Mouse (Mus musculus) retina, postnatal 7 days (tissue): ENCODE measurements around the gene Rhag.

Source experiments
- DNase-seq: peaks from one replicate; pipeline ENCODE4 v3.0.0-alpha.2; 2012; ENCODE audit warnings: low read depth, low spot score

The Rhag gene

DNA sequence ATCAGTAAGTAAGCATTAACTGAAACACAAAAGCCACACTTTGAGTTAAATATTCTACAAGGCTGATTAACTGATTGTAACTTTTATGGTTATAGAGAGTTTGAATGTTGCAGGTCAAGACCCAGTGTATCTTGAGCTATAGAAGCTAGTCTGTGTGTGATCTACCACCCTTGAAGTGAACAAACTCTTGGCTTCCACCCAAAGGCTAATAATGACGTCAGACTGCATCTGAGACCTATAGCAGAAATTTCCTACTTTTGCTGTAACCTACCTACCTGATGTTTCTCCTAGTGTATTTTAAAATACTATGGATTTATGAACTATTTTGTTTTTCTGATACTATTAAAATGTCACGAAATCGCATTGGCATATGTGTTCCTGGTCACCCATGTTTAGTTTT lies 63.8 kb downstream of the Rhag start:
- DNase-seq: no peak

DNA sequence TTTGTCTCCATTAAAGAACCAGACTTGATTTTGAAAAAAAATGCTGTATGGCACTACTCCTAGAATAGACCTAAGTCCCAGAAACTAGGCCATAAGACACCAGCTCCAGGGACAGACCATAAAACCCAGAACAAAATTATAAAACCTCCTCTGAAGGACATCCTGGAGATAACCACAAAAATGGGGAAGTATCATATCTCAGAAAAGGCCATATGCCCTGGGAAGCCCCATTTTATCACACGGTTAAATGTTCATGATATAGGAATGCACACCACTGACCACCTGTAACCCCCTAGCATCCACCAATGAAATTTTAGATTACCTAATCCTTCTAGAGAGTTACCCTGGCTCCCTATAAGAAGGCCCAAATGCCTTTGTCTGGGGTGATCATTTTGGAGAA lies 64.6 kb downstream of the Rhag start:
- DNase-seq: no peak

DNA sequence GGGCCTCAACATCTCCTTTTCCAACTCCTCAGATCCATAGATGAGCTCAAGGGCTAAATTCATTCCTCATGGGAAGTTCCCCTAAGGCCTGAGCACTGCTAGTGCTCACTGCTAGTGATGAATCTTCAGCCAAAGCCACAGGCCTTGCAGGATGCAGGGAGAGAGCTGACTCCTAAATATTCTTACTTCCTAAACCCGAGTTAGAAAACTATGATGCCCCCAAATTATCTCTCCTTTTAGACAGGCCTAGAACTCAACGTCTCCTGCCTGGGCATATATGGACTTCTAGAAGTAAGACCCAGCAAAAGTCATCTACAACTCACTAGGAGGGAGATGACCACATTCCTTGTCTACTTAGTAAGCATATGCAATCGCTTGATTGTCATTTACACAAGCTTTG lies 66.8 kb downstream of the Rhag start:
- no peak for DNase-seq

DNA sequence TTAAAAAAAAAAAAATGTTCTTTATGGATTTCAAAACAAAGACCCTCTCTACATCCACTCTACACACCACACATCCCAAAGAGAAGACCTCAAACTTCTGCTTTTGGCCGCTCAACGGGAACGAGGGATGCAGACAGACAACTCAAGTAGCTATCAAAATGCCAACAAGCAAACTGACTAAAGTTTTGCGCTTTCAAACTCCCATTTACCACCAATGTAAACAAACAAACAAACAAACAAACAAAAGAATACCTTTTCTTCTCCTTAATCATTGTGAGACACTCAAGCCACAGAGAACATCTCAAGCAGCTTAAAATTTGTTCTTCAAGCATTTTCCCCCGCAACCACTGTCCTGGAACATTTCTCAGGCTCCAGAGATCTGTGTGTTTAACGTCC lies 68.6 kb downstream of the Rhag start:
- DNase-seq: no peak

DNA sequence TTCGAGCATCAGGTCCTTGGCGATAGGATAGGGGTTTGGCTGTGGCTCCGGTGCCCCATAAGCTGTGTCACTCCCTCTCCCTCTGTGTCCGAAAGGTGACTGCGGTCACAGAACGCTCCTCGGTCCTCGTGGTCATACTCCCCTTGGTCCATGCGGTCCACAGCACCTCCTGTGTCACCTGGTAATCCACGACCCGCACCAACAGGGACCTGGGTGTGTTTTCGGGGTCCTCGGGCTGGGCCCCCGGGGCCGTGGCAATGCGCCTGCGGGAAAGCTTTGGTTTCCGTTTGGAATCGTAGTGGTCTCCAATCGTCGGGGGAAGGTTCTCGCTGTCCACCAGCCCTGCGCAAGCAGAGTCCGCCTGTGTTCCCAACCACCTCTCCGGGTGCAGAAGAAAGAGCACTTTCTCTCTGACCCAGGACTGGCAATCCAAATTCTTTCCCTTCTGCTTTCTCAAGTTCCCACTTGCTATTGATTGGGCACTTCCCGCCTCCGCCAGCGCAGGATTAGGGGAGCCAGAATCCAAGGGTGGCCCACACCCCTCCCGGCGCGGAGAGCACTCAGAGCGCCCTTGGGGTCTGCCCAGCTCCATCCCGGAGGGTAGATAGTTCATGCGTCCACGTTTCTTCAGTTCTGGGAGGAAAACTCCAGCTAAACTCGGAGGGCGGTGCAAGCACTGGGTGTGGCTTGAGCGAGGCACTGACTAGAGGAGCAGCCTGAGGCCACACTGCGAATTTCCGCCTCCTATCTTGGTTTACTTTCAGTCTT lies 69.2 kb downstream of the Rhag start, which contains the start of gene 9130008F23Rik:
Gene 9130008F23Rik, minus strand, starts transcription at position 636 of the 768 bp plus-strand sequence.
- no peak for DNase-seq

DNA sequence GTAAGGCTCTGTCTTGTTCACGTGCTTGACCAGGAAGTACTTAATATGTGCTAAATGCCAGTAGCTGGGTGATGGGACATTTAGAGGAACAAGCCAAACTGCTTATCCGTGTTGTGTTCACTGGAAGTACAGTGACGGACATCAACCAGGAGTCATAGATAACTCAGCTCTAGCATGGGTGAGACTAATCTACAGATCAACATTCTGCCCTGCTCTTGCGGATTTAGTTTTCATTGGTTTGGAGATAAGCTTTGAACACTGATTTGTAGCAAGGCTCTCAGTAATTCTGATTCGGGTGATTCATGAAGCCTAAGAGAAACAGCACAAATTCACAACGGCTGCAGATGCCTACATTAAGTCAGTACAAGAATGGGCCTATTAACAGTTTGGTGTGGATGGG lies 71.2 kb downstream of the Rhag start:
- no peak for DNase-seq

DNA sequence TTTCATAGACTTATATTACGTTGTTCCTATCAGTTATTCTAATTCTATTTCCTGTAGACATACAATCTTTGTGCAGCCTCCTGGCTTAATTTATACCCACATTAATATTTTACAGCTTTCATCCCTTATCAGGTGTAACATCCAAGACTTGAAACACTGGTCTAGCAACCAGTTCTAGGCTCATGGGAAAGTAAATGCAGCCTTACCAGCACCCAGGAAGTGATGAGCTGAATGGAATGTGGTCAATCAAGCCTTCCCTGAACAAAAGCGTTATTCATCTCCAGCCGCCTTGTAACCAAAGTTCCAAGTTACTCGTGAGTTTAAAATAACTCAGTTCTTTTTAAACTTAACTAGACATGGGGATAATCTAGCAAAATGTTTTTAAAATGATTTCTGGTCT lies 74.2 kb downstream of the Rhag start:
- DNase-seq: no peak

DNA sequence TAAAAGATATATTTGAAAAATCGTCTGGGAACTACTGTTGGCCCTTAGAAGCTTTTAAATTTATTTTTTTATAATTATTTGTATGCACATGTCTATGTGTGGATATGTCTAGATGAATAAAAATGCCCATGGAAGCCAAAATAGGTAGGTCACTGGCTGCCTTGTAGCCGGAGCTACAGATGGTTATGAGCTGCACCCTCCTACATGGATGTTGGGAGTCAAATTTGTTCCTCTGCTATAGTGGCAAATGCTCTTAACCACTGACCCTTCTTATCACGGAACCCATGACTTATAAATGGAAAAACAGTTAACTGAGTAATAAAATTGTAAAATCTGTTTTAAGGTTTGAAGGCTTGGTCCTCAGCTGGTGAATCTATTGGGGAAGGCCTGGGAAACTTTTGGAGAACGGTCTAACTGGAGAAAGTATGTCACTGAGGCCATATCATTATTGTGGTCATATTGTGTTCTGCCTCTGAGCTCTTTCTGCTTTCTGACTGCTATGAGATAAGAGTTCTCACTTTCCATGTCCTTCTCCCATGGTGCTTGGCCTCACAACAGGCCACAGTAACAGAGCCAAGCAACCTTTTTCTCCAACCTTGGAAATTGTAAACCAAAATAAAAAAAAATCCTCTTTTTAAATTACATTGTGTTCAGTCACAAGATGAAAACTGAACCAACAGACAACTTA lies 77.1 kb downstream of the Rhag start:
- DNase-seq: no peak
